Mouse (Mus musculus): ENCODE results near the gene Kat2b. TPM values are rescaled to one million over a fixed set of nuclear protein-coding genes. Genes with fewer than 3 reads are reported as not detected.
A peak's percentile ranks its signal among the peaks of the same experiment; 100 is the strongest.
"Not testable (repeated sequence)": the region's sequence is repeated elsewhere in the genome, so short reads cannot be mapped to it uniquely, and the experiment has no call there.

Kat2b gene
- total RNA-seq, 2 experiments from 2014 or later: 61.9 to 63.8 TPM

DNA sequence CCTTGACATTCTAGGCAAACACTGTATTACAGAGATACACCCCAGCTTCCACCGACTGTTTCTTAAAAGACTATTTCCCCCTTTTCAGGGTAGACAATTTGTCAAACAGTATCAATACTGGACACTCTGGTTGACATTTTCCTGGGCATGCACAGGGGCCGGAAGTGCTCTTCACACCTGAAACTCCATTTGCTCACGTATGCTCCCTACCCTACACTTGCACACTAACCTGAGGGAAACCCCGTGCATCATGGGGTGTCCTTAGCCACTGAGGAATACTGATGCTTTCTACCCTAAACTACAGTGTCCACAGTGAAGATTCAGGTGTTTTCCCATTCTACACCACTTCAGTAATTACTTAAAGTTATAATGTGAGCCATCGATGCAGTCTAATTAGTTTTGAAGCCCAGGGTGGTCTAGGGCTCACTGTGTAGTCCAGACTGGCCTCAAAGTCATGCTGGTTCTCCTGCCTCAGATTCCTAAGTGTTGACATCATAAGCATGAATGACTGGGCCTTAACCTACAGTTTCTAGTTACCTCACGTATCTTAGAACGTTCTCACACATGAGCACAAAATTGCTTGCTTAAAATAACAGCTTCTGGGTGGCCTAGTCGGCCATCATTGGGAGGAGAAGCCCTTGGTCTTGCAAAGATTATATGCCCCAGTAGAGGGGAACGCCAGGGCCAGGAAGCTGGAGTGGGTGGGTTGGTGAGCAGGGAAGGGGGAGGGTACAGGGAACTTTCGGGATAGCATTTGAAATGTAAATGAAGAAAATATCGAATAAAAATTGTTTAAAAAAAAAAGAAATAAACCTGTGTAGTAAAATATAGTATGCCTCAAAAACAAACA is 30.5 kb downstream of the Kat2b start:
- no peak for DNase-seq (ENCODE audit: low spot score)

DNA sequence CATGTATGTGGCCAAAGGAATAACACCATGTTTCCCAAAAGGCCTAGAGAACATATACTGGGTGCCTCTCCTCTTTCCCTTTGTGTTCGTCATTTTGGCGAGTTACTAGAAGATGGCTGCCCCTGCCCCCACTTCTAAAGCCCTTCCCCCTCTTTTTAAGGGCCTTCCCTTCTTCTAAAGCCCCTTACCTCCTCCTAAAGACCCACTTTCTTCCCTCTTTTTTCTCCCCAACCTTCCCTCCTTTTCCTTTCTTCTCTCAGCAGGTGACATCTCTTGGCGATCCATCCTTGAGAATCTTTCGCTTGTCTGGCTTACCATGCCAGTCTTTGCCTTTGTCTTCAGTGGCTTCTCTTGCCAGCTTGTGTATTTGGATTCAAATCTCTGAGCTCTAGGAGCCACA is 31.9 kb downstream of the Kat2b start:
- DNase-seq (ENCODE audit: low spot score): no peak

DNA sequence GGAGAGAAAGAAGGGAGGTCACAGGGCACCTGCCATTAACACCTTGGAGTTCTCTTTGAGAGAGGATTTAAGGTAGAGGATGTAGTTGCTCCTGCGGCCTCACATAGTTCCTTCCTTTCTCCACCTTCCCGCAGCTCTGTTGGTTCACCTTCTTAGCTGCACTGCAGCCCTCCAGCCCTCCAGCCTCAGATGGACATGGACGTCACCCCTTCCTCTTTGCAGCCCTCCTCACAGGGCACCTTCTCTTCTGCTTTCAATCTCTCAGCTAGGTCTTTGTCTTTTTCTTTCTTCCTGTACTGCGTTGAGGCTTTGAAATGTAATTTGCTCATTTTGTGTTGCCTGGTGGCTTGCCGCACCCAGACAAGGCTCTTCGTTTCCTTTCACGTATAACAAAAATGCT is 36.6 kb downstream of the Kat2b start:
- not testable (repeated sequence) for DNase-seq (ENCODE audit: low spot score)

DNA sequence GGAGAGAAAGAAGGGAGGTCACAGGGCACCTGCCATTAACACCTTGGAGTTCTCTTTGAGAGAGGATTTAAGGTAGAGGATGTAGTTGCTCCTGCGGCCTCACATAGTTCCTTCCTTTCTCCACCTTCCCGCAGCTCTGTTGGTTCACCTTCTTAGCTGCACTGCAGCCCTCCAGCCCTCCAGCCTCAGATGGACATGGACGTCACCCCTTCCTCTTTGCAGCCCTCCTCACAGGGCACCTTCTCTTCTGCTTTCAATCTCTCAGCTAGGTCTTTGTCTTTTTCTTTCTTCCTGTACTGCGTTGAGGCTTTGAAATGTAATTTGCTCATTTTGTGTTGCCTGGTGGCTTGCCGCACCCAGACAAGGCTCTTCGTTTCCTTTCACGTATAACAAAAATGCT is 39.4 kb downstream of the Kat2b start:
- DNase-seq (ENCODE audit: low spot score): not testable (repeated sequence)

DNA sequence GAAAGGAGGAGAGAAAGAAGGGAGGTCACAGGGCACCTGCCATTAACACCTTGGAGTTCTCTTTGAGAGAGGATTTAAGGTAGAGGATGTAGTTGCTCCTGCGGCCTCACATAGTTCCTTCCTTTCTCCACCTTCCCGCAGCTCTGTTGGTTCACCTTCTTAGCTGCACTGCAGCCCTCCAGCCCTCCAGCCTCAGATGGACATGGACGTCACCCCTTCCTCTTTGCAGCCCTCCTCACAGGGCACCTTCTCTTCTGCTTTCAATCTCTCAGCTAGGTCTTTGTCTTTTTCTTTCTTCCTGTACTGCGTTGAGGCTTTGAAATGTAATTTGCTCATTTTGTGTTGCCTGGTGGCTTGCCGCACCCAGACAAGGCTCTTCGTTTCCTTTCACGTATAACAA is 42.3 kb downstream of the Kat2b start:
- DNase-seq (ENCODE audit: low spot score): not testable (repeated sequence)

DNA sequence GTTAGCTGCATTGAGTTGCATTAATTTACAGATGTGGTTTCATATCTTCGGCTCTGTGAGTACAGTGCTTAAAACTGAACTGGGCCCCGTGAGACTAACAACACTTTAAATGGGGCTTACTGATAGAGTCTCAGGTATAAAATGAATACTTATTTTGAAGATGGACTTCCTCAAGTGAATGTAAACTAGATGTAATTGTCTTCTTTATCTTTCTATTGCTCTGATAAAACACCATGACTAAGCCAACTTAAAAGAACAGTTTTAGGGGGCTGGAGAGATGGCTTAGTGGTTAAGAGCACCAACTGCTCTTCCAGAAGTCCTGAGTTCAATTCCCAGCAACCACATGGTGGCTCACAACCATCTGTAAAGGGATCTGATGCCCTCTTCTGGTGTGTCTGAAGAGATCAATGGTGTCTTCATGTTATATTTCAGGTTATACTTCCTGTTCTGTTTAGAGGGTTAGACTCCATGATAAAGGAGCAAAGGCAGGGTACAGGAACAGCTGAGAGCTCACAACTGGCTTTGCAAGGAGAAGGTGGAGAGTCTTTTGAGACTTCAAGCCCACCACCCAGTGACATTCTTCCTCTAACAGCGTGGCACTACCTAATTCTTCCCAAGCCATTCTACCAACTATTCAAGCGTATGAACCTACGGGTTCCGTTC is 50.8 kb downstream of the Kat2b start:
- DNase-seq (ENCODE audit: low spot score): no peak

DNA sequence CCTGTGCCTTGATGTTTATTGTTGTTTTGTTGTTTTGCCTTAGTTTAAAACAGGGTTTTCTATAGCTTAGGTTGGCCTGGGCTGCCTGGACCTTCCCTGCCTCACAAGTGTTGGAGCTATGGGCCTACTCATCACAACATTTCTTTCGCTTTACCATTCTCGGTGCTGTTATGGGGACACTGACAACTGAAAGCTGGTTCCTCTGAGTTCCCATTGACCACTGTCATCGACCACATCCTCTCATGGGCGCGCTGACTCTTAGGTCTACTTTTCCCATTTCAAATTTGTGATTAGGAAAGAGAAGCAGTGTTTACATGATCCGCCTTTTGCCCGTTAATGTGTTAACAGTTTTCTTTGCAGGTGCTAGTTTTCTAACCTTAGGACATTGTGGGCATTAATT is 51.7 kb downstream of the Kat2b start:
- DNase-seq (ENCODE audit: low spot score): no peak

DNA sequence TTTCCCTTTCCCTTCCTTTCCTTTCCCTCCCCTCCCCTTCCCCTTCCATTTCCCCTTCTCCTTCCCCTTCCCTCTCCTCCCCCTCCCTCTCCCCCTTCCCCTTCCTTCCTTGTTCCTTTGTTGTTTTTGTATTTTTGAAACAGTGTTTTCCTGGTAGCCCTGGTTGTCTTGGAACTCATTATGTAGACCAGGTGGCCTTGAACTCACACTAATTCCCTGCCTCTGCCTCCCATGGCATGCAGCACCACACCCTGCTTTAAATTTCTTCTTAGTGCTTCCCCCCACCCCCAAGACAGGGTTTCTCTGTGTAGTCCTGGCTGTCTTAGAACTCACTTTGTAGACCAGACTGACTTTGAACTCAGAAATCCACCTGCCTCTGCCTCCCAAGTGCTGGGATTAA is 52.7 kb downstream of the Kat2b start:
- no peak for DNase-seq (ENCODE audit: low spot score)

DNA sequence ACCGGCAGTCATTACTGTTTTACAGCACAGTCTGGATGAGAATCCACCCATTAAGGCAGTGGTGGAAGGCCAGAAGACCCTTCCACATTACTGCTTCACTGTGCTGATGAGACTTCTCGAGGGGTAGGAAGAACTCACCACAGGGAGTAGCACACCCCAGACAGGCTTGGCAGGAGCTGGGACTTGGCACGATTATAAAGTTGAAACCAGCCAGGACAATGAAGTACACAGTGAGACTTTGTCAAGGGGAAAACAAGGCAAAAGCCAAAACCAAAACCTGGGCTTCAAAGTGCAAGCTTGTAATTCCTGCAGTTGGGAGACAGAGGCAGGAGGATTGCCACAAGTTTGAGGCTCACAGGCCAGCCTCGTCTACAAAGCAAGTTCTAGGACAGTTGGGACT is 54.0 kb downstream of the Kat2b start:
- DNase-seq (ENCODE audit: low spot score): peak; percentile 17

DNA sequence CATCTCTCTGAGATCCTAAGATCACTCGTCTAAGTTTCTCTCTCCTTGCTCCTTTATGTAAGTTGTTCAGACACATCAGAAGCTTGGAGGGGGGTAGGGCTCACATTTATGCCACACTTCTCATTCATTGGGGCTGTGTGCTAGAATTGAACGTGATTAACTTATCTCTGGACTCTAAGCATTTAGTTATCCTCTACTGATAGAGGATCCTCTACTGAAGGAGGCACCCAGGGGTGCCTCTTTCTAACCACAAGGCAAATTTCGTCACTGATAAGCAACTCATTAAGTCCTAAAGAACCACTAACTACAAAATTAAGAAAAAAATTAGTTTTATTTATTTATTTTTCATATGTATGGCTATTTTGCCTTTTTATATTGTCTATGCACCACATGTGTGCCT is 55.5 kb downstream of the Kat2b start:
- no peak for DNase-seq (ENCODE audit: low spot score)

DNA sequence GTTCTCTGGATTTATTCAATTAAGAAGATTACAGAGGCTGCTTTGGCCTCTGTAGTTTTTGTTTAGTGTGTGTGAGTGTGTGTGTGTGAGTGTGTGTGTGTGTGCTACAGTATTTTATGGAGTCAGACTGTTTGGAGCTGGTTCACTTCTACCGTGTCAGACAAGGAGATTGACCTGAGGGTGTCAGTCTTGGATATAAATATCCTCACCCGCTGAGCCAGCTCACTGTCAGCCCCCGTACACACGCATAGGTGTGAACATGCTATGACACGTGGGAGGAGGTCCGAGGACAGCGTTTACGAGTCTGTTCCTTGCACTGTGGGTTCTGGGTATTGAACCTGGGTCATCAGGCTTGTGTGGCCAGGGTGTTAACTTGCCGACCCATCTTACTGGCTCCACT is 57.1 kb downstream of the Kat2b start:
- DNase-seq (ENCODE audit: low spot score): no peak

DNA sequence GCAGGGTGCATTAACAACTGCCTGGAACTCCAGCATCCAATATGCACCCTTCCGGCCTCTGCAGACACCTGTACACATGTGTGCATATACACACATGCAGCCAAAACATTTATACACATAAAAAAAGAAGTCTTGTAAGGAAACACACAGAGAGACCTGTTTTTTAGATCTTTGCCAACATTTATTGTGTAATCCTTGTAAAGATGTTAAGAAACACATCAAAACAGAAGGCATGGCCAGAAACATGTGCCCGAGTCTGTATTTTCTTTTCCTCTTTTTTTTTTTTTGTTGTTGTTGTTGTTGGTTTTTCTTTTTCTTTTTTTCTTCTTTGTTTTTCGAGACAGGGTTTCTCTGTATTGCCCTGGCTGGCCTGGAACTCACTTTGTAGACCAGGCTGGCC is 59.5 kb downstream of the Kat2b start:
- DNase-seq (ENCODE audit: low spot score): no peak

DNA sequence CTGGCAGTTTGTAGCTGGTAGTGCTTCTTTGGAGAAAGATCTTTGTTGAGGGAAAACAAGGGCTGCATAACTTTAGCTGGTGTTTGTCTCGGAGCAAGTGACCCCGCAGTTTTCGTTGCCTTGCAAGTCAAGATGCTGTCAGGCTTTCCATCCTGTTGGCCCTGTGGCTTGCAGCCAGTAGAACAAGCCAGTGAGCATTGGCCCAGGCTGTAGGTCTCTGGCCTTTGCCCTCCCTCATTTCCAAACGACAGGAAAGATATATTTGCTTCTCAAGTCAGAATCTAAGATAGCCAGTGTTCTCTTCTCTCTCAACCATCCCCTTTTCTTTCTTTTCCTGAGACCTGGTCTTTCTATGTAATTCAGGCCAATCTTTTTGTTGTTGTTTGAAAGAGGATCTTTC is 60.8 kb downstream of the Kat2b start:
- peak; percentile 9 for DNase-seq (ENCODE audit: low spot score)

DNA sequence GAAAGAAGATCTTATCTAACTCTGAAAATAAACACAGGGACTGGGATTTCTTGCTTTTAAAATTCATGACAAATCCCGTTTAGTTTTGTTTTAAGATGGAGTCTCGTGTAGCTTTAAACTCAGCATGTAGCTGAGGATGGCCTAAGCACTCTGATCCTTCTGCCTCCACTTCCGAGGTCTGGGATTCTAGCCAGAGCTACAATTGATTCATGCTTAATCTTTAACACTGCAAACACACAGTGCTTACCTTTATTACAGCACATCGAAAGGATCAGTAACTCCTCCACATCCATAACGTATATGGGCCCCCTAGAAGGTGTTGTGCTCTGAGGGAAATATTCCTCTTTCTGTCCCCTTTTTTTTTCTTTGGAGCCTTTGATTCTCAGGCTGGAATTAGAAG is 61.5 kb downstream of the Kat2b start:
- no peak for DNase-seq (ENCODE audit: low spot score)

DNA sequence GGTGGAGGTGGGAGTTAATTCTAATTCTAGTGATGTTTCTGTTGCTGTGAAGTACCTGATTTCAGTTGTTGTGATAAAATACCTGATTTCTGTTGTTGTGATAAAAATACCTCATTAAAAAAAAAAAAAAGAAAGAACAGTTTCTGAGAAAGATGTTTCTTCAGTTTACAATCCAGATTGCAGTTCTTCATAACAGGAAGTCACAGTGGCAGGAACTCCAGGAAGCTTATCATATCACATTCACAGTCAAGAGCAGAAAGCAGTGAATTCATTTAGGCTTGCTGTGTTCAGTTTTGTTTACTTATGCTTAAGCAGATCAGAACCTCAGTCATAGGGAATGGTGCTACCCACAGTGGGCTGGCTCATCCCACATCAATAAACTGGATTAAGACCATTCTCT is 64.7 kb downstream of the Kat2b start:
- DNase-seq (ENCODE audit: low spot score): no peak

DNA sequence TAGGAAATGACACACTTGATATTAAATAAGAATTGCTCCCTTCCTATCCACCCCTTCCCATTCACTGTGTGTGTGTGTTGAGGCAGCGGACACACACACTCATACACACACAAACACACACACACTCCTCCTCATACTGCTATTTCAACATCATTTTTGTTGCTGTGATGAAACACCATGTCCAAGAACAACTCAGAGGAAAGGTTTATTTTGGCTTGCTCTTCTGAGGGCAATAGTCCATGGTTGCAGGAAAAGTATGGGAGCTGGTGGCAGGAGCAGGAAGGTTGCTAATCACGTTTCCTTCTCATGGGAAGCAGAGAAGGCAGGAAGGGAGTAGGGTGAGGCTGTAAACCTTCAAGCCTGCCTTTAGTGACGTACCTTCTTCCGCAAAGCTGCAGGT is 76.7 kb downstream of the Kat2b start:
- DNase-seq (ENCODE audit: low spot score): no peak

DNA sequence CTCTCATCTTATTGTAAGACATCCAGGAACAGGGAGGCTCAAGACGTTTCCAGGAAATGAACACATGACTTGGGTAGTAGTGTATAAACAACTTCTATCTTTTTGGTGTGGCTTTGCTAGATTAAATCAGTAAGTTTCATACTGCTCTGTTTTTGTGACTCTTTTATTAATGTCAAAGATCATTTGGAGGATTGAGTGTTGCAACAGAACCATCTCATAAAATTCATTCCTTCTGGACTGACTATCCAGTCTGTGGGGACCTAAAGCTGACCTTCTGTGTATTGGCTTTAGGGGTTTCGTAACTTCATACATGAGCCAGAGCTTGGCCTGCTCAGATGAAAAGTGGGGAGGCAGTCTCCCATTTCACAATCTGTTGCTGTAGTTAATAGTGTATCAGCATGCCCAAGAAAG is 83.6 kb downstream of the Kat2b start:
- DNase-seq (ENCODE audit: low spot score): peak; percentile 51

DNA sequence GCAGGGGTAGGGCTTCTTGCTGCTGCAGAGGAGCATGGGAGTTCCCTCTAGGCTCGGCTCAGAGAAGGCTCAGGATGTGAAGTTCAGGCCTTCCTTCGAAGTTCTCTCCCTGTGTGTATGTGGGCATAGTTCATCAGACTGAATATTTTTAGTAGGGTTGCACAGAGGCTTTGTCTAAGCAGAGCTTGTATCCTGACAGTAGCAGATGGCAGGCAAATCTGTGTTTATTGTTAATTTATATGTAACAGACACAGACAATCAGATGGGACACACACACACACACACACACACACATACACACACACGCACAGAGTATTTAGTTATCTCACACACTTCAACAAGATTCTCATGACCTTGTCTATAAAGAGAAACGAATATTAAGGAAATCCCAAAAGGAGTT is 87.9 kb downstream of the Kat2b start:
- DNase-seq (ENCODE audit: low spot score): no peak

DNA sequence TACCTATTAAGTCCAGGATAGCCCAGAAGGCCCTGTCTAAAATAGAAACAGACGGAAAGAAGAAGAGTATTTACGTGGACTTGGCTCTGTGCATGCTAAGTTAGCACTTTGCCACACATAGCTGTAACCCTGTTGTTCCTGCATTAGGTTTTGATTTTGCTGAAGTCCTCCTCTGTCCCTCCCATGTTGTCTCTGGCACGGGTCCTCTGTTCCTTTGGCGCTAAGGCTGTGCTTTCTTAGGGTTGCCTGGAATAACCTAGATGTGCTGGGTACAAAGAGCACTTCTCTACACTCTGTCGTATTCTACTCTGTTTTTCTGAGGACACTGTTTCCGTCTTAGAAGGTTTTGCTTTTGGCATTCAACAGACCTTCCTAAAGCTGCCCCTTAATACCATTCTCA is 88.4 kb downstream of the Kat2b start:
- peak; percentile 32 for DNase-seq (ENCODE audit: low spot score)

DNA sequence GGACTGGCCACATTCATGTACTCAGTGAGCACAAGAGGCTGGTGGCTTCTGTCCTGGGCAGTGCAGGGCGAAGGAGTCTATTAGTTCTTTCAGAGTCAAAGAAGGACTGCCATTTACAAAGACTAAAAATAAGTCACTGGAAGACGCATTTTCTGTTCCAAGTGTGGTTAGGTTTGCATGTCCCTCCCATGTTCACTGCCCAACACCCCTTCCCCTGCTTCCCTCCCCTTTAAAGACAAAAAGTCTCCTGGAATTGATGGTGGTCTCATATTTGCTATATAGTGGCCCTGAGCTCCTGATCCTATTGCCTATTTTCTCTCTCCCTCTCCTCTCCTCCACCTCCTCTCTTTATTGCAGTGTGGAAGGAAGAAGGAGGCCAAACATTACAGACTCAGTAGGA is 89.3 kb downstream of the Kat2b start:
- no peak for DNase-seq (ENCODE audit: low spot score)

DNA sequence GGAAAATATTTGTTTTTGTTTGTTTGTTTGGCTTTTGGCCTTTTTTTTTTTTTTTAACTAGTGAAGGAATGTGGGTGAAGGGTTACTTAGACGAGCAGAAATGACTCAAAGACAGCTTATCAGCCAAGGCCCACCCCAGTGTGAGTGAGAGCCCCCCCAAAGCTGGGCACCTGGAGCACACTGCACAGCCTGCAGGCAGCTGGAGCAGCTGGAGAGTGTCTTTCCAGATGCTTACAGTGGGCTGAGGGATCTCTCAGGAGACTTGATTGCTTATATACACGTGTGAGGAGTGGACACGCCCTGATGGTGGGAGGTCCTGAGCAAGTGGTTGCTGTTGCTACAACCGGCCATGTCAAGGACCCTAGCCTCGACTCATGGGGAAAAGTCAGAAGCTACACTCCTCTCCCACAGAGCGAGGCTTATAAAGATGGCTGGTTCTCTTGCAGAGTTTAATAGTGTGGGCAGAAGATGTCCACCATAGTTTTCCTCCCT is 89.8 kb downstream of the Kat2b start:
- DNase-seq (ENCODE audit: low spot score): no peak

DNA sequence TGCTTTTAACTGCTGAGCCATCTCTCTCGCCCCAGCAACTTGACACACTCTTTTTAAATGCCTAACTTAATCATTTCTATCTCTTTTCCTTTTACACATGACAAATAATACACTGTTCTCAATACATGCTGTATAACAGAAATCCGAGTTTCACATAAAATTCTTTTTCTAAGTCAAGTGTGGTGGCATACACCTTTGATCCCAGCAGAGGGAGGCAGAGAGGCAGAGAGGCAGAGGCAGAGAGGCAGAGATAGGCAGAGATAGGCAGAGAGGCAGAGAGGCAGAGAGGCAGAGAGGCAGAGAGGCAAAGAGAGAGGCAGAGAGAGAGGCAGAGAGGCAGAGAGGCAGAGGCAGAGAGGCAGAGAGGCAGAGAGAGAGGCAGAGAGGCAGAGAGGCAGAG is 90.7 kb downstream of the Kat2b start:
- not testable (repeated sequence) for DNase-seq (ENCODE audit: low spot score)

DNA sequence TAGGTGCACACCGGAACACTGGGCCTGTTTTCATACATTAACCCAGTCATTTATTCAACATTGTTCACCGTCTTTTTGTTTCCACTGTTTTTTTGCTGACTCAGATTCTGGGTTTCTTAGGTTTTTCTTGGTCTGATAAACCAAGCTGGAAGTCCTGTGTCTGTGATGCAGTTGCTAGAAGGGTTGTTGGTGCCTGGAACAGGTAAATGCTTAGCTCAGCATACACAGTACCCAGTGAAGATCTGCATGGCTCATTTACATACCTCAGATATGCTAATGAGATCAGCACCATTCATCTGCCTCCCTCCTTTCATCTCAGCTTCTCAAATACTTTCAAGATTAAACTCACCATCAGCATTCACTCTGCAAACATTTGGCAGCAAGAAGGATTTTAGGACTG is 92.0 kb downstream of the Kat2b start:
- no peak for DNase-seq (ENCODE audit: low spot score)

Data from gastrocnemius, adult 18-20 months (tissue).